Mouse (Mus musculus): Measurements from ENCODE around the gene Cd300ld3. TPM values are rescaled to one million over a fixed set of nuclear protein-coding genes. Genes with fewer than 3 reads are reported as not detected.

The Cd300ld3 gene
- polyA plus RNA-seq, 1 experiment from 2014 or later = not detected

DNA sequence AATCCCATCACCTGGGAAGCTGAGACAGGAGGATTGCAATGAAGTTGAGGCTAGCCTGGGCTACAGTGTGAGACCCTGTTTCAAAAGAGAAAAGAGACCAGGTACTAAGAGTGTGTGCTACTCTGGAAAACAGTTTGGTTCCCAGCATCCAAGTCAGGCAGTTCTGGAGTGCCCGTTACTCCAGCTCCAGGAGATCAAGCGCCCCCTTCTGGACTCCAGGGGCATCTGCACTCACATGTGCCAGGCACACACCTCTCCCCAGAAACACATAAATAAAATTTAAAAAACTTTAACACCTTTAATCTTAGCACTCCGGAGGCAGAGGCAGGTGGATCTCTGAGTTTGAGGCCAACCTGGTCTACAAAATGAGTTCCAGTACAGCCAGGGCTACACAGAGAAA lies 33.2 kb upstream of the Cd300ld3 start:
- no peak overlapping the region for H3K27ac ChIP-seq (ENCODE audit: low read depth, low read length)
- H3K36me3 ChIP-seq (ENCODE audit: control insufficient read depth, insufficient read depth, low read length) = no peaks in the 10 kb centered on the region
- no peak for ATAC-seq (ENCODE audit: low FRiP score, low TSS enrichment)
- no peak overlapping the region for H3K4me3 ChIP-seq (ENCODE audit: low read length)
- no peaks in the 10 kb centered on the region for H3K4me1 ChIP-seq (ENCODE audit: control insufficient read depth, insufficient read depth, low read length)
- no peak overlapping the region for H3K4me2 ChIP-seq (replicated peaks; ENCODE audit: low read depth, low read length)
- H3K27me3 ChIP-seq (ENCODE audit: control insufficient read depth, insufficient read depth, low read length) = peaks cover 6% of the 10 kb centered on the region
- no peak overlapping the region for H3K9ac ChIP-seq (ENCODE audit: low read depth, low read length)
- H3K9me3 ChIP-seq (ENCODE audit: control insufficient read depth, low read length) = no peaks in the 10 kb centered on the region
- 63% methylated on average over 3 of the region's 3 CpGs for WGBS

DNA sequence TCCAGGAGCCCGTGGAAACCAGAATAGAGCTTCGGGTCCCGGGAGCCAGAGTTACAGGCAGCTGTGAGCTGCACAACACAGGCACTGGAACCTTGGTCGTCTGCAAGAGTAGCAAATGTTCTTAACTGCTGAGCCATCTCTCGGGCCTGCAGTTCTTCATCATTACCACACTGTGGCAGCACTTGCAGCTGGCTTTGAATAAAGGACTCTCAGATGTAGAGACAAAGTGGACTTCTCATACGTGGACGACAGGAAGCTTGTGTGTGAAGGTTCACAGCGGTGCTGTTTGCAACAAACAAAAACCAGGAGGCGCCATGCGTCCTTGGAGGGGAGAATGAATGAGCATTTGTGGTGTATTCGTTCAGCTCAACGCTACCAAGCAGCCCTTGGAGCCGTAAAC lies 32.7 kb upstream of the Cd300ld3 start:
- H3K9ac ChIP-seq (ENCODE audit: low read depth, low read length) = no peak overlapping the region
- H3K4me1 ChIP-seq (ENCODE audit: control insufficient read depth, insufficient read depth, low read length) = no peaks in the 10 kb centered on the region
- H3K27me3 ChIP-seq (ENCODE audit: control insufficient read depth, insufficient read depth, low read length) = peaks cover 6% of the 10 kb centered on the region
- no peak overlapping the region for H3K4me2 ChIP-seq (replicated peaks; ENCODE audit: low read depth, low read length)
- no peak overlapping the region for H3K27ac ChIP-seq (ENCODE audit: low read depth, low read length)
- ATAC-seq (ENCODE audit: low FRiP score, low TSS enrichment) = no peak
- 34% methylated on average over 13 of the region's 13 CpGs for WGBS
- no peak overlapping the region for H3K4me3 ChIP-seq (ENCODE audit: low read length)
- H3K36me3 ChIP-seq (ENCODE audit: control insufficient read depth, insufficient read depth, low read length) = no peaks in the 10 kb centered on the region
- no peaks in the 10 kb centered on the region for H3K9me3 ChIP-seq (ENCODE audit: control insufficient read depth, low read length)

DNA sequence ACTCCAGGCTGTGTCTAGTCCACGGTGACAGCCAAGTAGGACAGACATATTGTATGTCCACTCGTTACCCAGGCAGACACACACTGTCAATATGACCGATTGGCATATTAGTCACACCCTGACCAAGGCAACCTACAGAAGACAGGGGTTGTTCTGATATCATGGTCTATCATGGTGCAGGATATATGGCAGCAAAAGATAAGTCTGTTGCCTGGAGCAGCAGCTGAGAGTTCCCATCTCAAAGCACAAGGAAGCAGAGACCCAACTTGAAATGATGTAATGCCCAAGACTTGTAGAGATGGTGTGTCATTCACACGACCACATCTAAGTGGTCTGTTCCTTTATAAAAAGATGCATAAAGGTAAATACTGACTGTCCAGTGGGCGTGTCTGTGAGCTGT lies 30.5 kb upstream of the Cd300ld3 start:
- no peaks in the 10 kb centered on the region for H3K9me3 ChIP-seq (ENCODE audit: control insufficient read depth, low read length)
- no peak overlapping the region for H3K4me3 ChIP-seq (ENCODE audit: low read length)
- no peaks in the 10 kb centered on the region for H3K4me1 ChIP-seq (ENCODE audit: control insufficient read depth, insufficient read depth, low read length)
- no peak overlapping the region for H3K27ac ChIP-seq (ENCODE audit: low read depth, low read length)
- H3K36me3 ChIP-seq (ENCODE audit: control insufficient read depth, insufficient read depth, low read length) = no peaks in the 10 kb centered on the region
- H3K4me2 ChIP-seq (replicated peaks; ENCODE audit: low read depth, low read length) = no peak overlapping the region
- ATAC-seq (ENCODE audit: low FRiP score, low TSS enrichment) = no peak
- H3K27me3 ChIP-seq (ENCODE audit: control insufficient read depth, insufficient read depth, low read length) = no peaks in the 10 kb centered on the region; the same call in 1 of the 2 replicates
- WGBS = 86% methylated on average over 5 of the region's 5 CpGs
- no peak overlapping the region for H3K9ac ChIP-seq (ENCODE audit: low read depth, low read length)

DNA sequence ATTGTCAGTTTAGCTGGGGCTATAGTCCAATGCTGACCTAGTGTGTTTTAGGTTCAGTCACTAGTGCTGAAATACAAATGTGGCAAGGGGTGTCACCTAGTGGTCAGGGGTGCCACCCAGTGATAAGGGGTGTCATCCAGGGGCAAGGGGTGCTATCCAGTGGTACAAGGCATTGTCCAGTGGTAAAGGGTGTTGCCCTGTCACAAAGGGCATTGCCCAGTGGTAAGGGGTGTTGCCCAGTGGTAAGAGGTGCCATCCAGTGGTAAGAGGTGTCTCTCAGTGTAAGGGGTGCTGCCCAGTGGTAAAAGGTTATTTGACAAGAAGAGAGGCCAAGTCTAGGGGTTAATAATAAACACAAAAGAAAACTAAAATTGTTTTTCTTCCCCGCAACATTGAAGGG lies 29.2 kb upstream of the Cd300ld3 start:
- no peaks in the 10 kb centered on the region for H3K9me3 ChIP-seq (ENCODE audit: control insufficient read depth, low read length)
- ATAC-seq (ENCODE audit: low FRiP score, low TSS enrichment) = no peak
- no peaks in the 10 kb centered on the region for H3K4me1 ChIP-seq (ENCODE audit: control insufficient read depth, insufficient read depth, low read length)
- H3K36me3 ChIP-seq (ENCODE audit: control insufficient read depth, insufficient read depth, low read length) = no peaks in the 10 kb centered on the region
- H3K27me3 ChIP-seq (ENCODE audit: control insufficient read depth, insufficient read depth, low read length) = no peaks in the 10 kb centered on the region; the same call in 1 of the 2 replicates
- no peak overlapping the region for H3K27ac ChIP-seq (ENCODE audit: low read depth, low read length)
- H3K9ac ChIP-seq (ENCODE audit: low read depth, low read length) = no peak overlapping the region
- no peak overlapping the region for H3K4me3 ChIP-seq (ENCODE audit: low read length)
- 95% methylated on average over 1 of the region's 1 CpGs for WGBS
- no peak overlapping the region for H3K4me2 ChIP-seq (replicated peaks; ENCODE audit: low read depth, low read length)

DNA sequence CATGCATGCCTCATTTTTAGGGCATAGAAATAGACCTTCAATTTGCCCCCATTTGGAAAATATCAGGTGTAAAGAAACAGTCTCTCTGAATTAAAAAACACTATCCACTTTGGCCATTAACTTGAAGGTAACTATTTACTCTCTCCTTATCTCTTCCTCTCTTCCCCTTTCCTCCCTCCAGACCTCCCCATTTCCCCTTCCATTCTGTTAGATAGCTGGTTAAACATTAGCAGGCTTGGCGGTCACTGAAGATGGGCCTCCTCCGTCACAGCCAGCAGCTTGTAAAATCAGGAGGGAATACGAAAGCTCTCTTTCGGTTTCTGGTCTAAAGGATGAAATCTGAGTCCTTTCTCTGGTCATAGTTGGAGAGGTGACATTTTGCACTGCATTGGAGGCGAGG lies 27.6 kb upstream of the Cd300ld3 start:
- H3K27ac ChIP-seq (ENCODE audit: low read depth, low read length) = no peak overlapping the region
- no peaks in the 10 kb centered on the region for H3K27me3 ChIP-seq (ENCODE audit: control insufficient read depth, insufficient read depth, low read length)
- H3K4me3 ChIP-seq (ENCODE audit: low read length) = no peak overlapping the region
- H3K9me3 ChIP-seq (ENCODE audit: control insufficient read depth, low read length) = no peaks in the 10 kb centered on the region
- no peak overlapping the region for H3K4me2 ChIP-seq (replicated peaks; ENCODE audit: low read depth, low read length)
- H3K36me3 ChIP-seq (ENCODE audit: control insufficient read depth, insufficient read depth, low read length) = no peaks in the 10 kb centered on the region
- peaks cover 9% of the 10 kb centered on the region for H3K4me1 ChIP-seq (ENCODE audit: control insufficient read depth, insufficient read depth, low read length)
- no peak for ATAC-seq (ENCODE audit: low FRiP score, low TSS enrichment)
- 47% methylated on average over 5 of the region's 5 CpGs for WGBS
- no peak overlapping the region for H3K9ac ChIP-seq (ENCODE audit: low read depth, low read length)

DNA sequence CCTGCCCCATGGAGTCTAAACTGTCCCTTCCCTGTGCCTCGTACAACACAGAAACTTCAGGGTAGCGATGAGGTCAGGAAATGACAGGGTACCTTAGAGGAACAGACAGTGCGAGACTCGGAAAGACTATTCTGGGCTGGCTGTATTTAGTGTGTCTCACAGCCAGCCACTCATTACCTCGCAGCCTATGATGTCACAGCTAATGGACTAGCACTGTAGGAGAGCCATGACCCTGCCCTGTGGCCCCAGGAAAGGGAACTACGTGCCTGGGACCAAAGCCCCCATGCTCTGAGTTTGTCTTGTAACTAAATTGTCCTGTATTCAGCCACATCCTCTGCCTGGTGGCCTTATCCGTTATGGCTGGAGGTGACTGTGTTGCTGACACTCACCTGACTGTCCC lies 27.2 kb upstream of the Cd300ld3 start:
- no peak overlapping the region for H3K4me3 ChIP-seq (ENCODE audit: low read length)
- no peaks in the 10 kb centered on the region for H3K36me3 ChIP-seq (ENCODE audit: control insufficient read depth, insufficient read depth, low read length)
- ATAC-seq (ENCODE audit: low FRiP score, low TSS enrichment) = no peak
- H3K27me3 ChIP-seq (ENCODE audit: control insufficient read depth, insufficient read depth, low read length) = no peaks in the 10 kb centered on the region
- 79% methylated on average over 7 of the region's 7 CpGs for WGBS
- H3K9ac ChIP-seq (ENCODE audit: low read depth, low read length) = no peak overlapping the region
- peaks cover 9% of the 10 kb centered on the region for H3K4me1 ChIP-seq (ENCODE audit: control insufficient read depth, insufficient read depth, low read length)
- no peak overlapping the region for H3K4me2 ChIP-seq (replicated peaks; ENCODE audit: low read depth, low read length)
- H3K9me3 ChIP-seq (ENCODE audit: control insufficient read depth, low read length) = no peaks in the 10 kb centered on the region
- no peak overlapping the region for H3K27ac ChIP-seq (ENCODE audit: low read depth, low read length)

DNA sequence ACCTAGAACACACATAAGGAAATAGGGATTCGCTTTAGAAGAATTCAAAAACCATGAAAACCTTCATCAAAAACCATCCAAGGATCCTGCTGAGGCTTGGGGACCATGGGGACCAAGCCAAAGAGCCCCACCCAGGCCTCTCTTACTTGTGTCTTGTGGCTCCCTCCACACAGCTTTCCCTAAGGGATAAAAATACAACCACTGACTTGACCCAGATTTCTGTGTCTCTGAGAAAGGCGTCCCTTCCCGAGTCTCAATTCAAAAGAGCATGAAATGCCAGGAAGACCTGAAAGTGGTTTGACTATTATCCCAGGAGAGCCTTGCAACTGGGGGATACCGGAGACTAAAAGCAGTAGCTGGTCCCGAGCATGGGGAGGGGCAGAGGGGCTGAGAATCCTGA lies 24.8 kb upstream of the Cd300ld3 start:
- H3K4me3 ChIP-seq (ENCODE audit: low read length) = no peak overlapping the region
- no peaks in the 10 kb centered on the region for H3K36me3 ChIP-seq (ENCODE audit: control insufficient read depth, insufficient read depth, low read length)
- 72% methylated on average over 5 of the region's 5 CpGs for WGBS
- ATAC-seq (ENCODE audit: low FRiP score, low TSS enrichment) = no peak
- H3K4me1 ChIP-seq (ENCODE audit: control insufficient read depth, insufficient read depth, low read length) = peaks cover 9% of the 10 kb centered on the region
- no peak overlapping the region for H3K4me2 ChIP-seq (replicated peaks; ENCODE audit: low read depth, low read length)
- H3K27me3 ChIP-seq (ENCODE audit: control insufficient read depth, insufficient read depth, low read length) = no peaks in the 10 kb centered on the region
- no peak overlapping the region for H3K9ac ChIP-seq (ENCODE audit: low read depth, low read length)
- no peak overlapping the region for H3K27ac ChIP-seq (ENCODE audit: low read depth, low read length)
- H3K9me3 ChIP-seq (ENCODE audit: control insufficient read depth, low read length) = no peaks in the 10 kb centered on the region

DNA sequence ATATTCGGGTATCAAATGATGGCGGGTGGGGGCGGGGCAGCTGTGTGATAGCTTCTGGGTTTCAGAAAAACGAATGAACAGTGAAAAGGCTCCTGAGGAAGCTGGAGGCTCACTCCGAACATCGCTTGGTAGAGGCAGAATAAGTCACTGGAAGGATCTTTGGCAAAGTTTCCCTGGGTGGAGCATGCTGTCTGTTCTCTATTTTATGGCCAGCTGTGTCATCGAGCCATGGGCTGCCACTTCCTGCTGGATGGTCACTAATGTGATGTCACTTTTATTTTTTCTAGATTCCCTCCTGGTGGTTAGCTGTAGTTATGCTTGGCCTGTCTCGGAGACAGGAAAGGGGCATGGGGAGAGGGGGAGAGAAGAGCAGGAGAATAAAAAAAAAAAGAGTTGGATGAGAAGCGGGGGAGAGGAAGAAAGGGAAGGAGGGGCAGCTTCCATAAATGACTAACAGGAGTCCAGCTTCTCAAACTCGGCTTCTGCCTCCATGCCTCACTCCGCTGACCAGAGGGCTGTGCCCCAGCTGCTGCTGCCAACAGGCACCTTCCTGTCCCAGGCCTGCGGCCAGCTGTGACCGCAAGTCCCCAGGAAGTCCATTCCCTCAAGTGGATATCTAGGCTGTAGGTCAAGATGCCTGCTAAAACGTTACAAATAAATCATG lies 23.6 kb upstream of the Cd300ld3 start:
- Histone ChIP-seq H3K9me3 (ENCODE audit: control insufficient read depth, low read length) (no peaks in the 10 kb centered on the region), H3K36me3 (ENCODE audit: control insufficient read depth, insufficient read depth, low read length) (no peaks in the 10 kb centered on the region), H3K4me2 (replicated peaks; ENCODE audit: low read depth, low read length) (peak overlapping the region; percentile 32), H3K4me3 (ENCODE audit: low read length) (no peak overlapping the region), H3K9ac (ENCODE audit: low read depth, low read length) (no peak overlapping the region), H3K27ac (ENCODE audit: low read depth, low read length) (peak overlapping the region; percentile 56; the same call in 1 of the 2 replicates), H3K4me1 (ENCODE audit: control insufficient read depth, insufficient read depth, low read length) (peaks cover 9% of the 10 kb centered on the region), H3K27me3 (ENCODE audit: control insufficient read depth, insufficient read depth, low read length) (no peaks in the 10 kb centered on the region)
- 10% methylated on average over 14 of the region's 14 CpGs for WGBS
- peak; percentile 79 for ATAC-seq (ENCODE audit: low FRiP score, low TSS enrichment)

DNA sequence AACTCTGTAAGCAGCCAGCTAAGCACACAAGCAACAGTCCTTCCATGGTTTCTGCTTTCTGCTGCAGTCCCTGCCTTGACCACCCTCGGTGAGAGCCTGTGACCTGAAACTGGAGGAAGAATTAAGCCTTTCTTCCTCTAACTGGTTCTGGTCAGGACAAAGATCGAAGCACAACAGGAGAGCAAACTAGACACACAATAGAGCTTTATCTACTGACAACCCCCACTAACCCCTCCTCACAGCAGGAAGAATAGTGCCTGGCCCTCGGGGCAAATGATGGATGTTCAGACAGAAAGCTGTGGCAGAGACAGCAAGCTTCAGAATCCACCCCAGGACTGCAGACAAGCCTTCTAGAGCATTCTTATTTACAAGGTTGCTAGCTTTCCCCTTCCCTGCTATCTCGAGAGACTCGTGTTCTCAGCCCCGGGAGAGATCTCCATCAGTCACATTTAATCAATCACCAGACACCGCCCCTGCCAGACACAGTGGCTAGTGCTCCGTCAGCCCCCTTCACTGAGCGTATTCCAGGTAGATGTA lies 22.9 kb upstream of the Cd300ld3 start:
- Histone ChIP-seq H3K27ac (ENCODE audit: low read depth, low read length) (0 out of 2 replicates have a peak overlapping the region, but pooled peaks have one; percentile 56), H3K9ac (ENCODE audit: low read depth, low read length) (no peak overlapping the region), H3K9me3 (ENCODE audit: control insufficient read depth, low read length) (no peaks in the 10 kb centered on the region), H3K4me1 (ENCODE audit: control insufficient read depth, insufficient read depth, low read length) (peaks cover 9% of the 10 kb centered on the region), H3K4me2 (replicated peaks; ENCODE audit: low read depth, low read length) (peak overlapping the region; percentile 32), H3K36me3 (ENCODE audit: control insufficient read depth, insufficient read depth, low read length) (no peaks in the 10 kb centered on the region), H3K27me3 (ENCODE audit: control insufficient read depth, insufficient read depth, low read length) (no peaks in the 10 kb centered on the region), H3K4me3 (ENCODE audit: low read length) (no peak overlapping the region)
- WGBS = 7% methylated on average over 9 of the region's 9 CpGs
- ATAC-seq (ENCODE audit: low FRiP score, low TSS enrichment) = no peak

Data from kidney, embryonic 14.5 days (tissue).